Mouse (Mus musculus) kidney, adult 2 months (tissue): ENCODE measurements at regions not wholly inside any gene's neighbourhood (a gene's known extent, or its start where the extent isn't known, plus 50 kb on each side); places are given as distances from the start of the nearest gene placed in this dataset.

Experiments
- DNase-seq: peaks from one replicate; pipeline ENCODE4 v3.0.0; 2021
- H3K27ac ChIP-seq: fragments of 200-500 bp; 2 replicates; pipeline ENCODE4 v1.5.1; 2012; ENCODE audit warnings: low read depth, low read length, control low read depth, inconsistent platforms; ENCODE audit not compliant: insufficient read depth
- H3K27me3 ChIP-seq: fragments of 200-500 bp; replicated peaks from 2 replicates; pipeline ENCODE4 v1.6.1; 2012; ENCODE audit warnings: mild to moderate bottlenecking, moderate library complexity, low read length, inconsistent platforms; ENCODE audit not compliant: control insufficient read depth, insufficient read depth
- H3K36me3 ChIP-seq: fragments of 200-500 bp; 2 replicates; pipeline ENCODE4 v1.6.1; 2012; ENCODE audit warnings: mild to moderate bottlenecking, moderate library complexity, low read length, inconsistent platforms; ENCODE audit not compliant: control insufficient read depth, insufficient read depth
- H3K4me1 ChIP-seq: fragments of 200-500 bp; 2 replicates; pipeline ENCODE4 v1.6.1; 2011; ENCODE audit warnings: low read length; ENCODE audit not compliant: control insufficient read depth, insufficient read depth
- H3K4me3 ChIP-seq: fragments of 200-500 bp; 2 replicates; pipeline ENCODE4 v1.5.1; 2011; ENCODE audit warnings: mild to moderate bottlenecking, low read depth, low read length, control low read depth; ENCODE audit not compliant: insufficient read depth
- CTCF ChIP-seq: fragments of 200-500 bp; conservative IDR thresholded peaks from 2 replicates; pipeline ENCODE4 v1.5.1; 2011; ENCODE audit warnings: low read depth, mild to moderate bottlenecking, control low read depth, low read length, moderate library complexity, mixed read lengths; ENCODE audit not compliant: insufficient read depth, insufficient read length
- POLR2A ChIP-seq: fragments of 200-500 bp; IDR thresholded peaks from one replicate; pipeline ENCODE4 v1.6.1; 2011; ENCODE audit warnings: low read depth, low read length, control low read depth
- WGBS: fragments of 180-500 bp; shearing (Covaris S2); methylation state at CpG from one replicate; pipeline ENCODE4 v1.1.7; 2018; 5-methylcytosine and 5-hydroxymethylcytosine counted together

DNA sequence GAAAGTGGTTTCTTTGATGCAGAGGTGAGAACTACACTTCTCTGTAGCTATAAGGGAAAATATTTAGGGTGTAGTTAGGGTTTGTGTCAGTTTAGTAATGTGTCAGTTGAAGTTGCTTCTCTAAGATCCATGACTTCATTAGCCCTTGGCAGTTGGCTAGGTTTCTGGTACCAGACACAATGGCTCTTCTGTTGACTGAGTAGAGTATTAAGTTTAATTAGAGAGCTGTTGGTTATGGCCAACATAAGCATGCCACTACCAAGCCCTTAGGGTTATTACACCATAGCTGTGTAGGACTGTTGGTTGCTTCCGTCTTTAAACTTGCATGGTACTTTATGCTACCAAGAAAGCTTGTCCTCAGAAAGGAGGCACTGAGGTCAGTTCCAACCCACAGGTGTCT, 359.1 kb downstream of the Cps1 start:
- DNase-seq: no peak
- H3K4me3 ChIP-seq: no peak overlapping the region
- WGBS: 79% methylated on average over 1 of the region's 1 CpGs
- no peak overlapping the region for H3K27ac ChIP-seq
- no peaks in the 10 kb centered on the region for H3K4me1 ChIP-seq
- no peaks in the 10 kb centered on the region for H3K36me3 ChIP-seq
- TF ChIP-seq CTCF: no peak
- no peak for TF ChIP-seq POLR2A
- no peaks in the 10 kb centered on the region for H3K27me3 ChIP-seq

DNA sequence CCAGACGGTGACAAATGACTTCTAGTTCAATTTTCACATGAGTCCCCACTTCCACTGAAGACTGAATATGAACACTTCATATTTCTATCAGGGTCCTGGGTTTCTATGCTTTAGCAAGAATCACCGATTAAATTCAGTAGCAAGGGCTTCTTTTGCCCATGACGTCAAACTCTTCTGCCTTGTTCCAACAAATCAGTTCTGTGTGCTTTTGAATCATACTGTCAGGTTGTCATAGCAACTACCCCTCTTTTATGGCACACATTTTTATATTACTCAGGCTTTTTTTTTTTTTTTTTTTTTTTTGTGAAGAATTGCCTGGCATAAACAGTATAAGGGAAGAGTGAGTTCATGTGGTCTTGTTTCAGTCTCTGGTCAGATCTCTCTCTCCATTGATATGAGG, 381.3 kb downstream of the Cps1 start:
- WGBS: 82% methylated on average over 3 of the region's 3 CpGs
- TF ChIP-seq POLR2A (no peak), CTCF (no peak)
- DNase-seq: no peak
- H3K27me3 ChIP-seq: no peaks in the 10 kb centered on the region
- no peaks in the 10 kb centered on the region for H3K36me3 ChIP-seq
- no peak overlapping the region for H3K27ac ChIP-seq
- H3K4me1 ChIP-seq: no peaks in the 10 kb centered on the region
- no peak overlapping the region for H3K4me3 ChIP-seq

GRCm38 (mm10) chr1:67505746-67506145, 382.9 kb downstream of the Cps1 start:
- Histone ChIP-seq H3K27ac (no peak overlapping the region), H3K27me3 (no peaks in the 10 kb centered on the region), H3K4me1 (no peaks in the 10 kb centered on the region), H3K36me3 (no peaks in the 10 kb centered on the region), H3K4me3 (no peak overlapping the region)
- DNase-seq: no peak
- WGBS: 70% methylated on average over 2 of the region's 2 CpGs
- no peak for TF ChIP-seq POLR2A
- no peak for TF ChIP-seq CTCF

- no peaks in the 10 kb centered on the region for H3K36me3 ChIP-seq
- H3K4me3 ChIP-seq: no peak overlapping the region
- no peak for DNase-seq
- H3K4me1 ChIP-seq: no peaks in the 10 kb centered on the region
- H3K27ac ChIP-seq: no peak overlapping the region
- H3K27me3 ChIP-seq: no peaks in the 10 kb centered on the region
- no peak for TF ChIP-seq POLR2A
- WGBS: 76% methylated on average over 3 of the region's 3 CpGs
Measured at GRCm38 (mm10) chr1:67518295-67518694, 395.5 kb downstream of the Cps1 start.

DNA sequence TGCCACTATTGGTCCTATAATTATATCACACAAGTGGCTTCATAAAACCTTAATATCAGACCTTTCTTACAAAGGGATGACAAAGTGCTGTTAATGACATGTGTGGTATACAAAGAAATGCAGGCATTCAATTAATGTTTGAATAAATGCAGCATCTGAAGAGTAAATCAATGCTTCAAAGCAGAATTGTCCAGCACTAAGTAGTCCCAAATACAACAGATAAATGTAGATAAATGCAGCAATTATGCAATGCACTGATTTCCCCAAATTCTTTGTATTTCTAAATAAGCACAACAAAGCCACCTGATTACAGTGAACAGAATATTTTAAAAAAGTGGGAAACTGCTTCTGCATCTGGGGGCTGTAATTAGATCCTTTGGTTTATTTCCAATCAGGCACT, 435.9 kb downstream of the Cps1 start:
- Histone ChIP-seq H3K4me3 (no peak overlapping the region), H3K36me3 (no peaks in the 10 kb centered on the region), H3K27me3 (no peaks in the 10 kb centered on the region), H3K4me1 (no peaks in the 10 kb centered on the region), H3K27ac (no peak overlapping the region)
- DNase-seq: no peak
- TF ChIP-seq POLR2A (no peak), CTCF (no peak)

- WGBS: 87% methylated on average over 1 of the region's 1 CpGs
- no peaks in the 10 kb centered on the region for H3K36me3 ChIP-seq
- no peaks in the 10 kb centered on the region for H3K4me1 ChIP-seq
- DNase-seq: no peak
- no peak overlapping the region for H3K27ac ChIP-seq
- TF ChIP-seq POLR2A: no peak
- TF ChIP-seq CTCF: no peak
- H3K4me3 ChIP-seq: no peak overlapping the region
- H3K27me3 ChIP-seq: no peaks in the 10 kb centered on the region
Measured at GRCm38 (mm10) chr1:67559179-67559578, 436.4 kb downstream of the Cps1 start.

GRCm38 (mm10) chr1:67571616-67572015, 448.8 kb downstream of the Cps1 start:
- no peak overlapping the region for H3K27ac ChIP-seq
- H3K4me3 ChIP-seq: no peak overlapping the region
- no peaks in the 10 kb centered on the region for H3K36me3 ChIP-seq
- no peaks in the 10 kb centered on the region for H3K4me1 ChIP-seq
- TF ChIP-seq CTCF: no peak
- whole genome bisulfite sequencing: 83% methylated on average over 1 of the region's 1 CpGs
- no peaks in the 10 kb centered on the region for H3K27me3 ChIP-seq
- no peak for DNase-seq

- no peaks in the 10 kb centered on the region for H3K4me1 ChIP-seq
- H3K27ac ChIP-seq: no peak overlapping the region
- TF ChIP-seq POLR2A (no peak), CTCF (no peak)
- no peaks in the 10 kb centered on the region for H3K36me3 ChIP-seq
- no peak overlapping the region for H3K4me3 ChIP-seq
- WGBS: 75% methylated on average over 2 of the region's 2 CpGs
- no peaks in the 10 kb centered on the region for H3K27me3 ChIP-seq
- no peak for DNase-seq
Measured at GRCm38 (mm10) chr1:67579732-67580131, 456.9 kb downstream of the Cps1 start.
